18 mouse cellular contexts compared by ENCODE assay signal in the genomic region with DNA sequence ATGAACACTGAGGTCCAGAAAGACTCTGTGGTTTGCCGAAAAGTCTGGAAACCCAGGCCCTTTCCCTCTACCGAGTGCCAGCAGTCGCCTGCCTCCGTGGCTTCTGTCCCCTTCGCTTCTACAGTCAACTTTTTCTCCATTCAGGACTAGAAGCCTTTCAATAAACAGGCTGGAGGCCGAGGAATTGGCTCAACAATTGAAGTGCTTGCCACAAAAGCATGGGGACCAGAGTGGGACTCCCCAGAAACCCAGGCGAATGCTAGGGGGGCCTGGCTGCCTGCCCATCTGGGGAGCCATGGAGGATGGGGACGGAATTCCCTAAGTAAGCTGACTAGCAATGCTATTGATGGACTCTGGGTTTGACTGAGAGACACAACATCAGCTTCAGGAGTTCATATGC.
A peak's percentile ranks its signal among the peaks of the same experiment; 100 is the strongest.
DNase-seq lines count a peak whose midpoint lies in the region; ATAC-seq and TF ChIP-seq lines count a peak whose summit lies in the region.
"Had no signal": no experiment of that assay in that cellular context is flagged by ENCODE, and none has a peak within 500 bp of the region (broad histone marks: within the 10 kb centered on the region; RNA-seq: fewer than 3 reads in every experiment).

No protein-coding gene starts in this region.

- H3K4me2 ChIP-seq in heart, embryonic 16.5 days (ENCODE audit: low read depth, low read length), result no peak overlapping the region
- no peak overlapping the region for H3K4me2 ChIP-seq in lung, postnatal 0 days (replicated peaks; ENCODE audit: low read depth, low read length)
- no peak overlapping the region for H3K4me2 ChIP-seq in embryonic facial prominence, embryonic 13.5 days
- no peak overlapping the region for H3K4me2 ChIP-seq in intestine, embryonic 15.5 days (replicated peaks)
- H3K4me2 ChIP-seq: limb, embryonic 15.5 days had no signal

- peak overlapping the region; percentile 41; the same call in 1 of the 2 replicates for H3K27ac ChIP-seq in heart, embryonic 16.5 days (ENCODE audit: low read length)
- H3K27ac ChIP-seq in lung, postnatal 0 days (ENCODE audit: low read length), result peak overlapping the region; percentile 43; the same call in 1 of the 2 replicates
- H3K27ac ChIP-seq in embryonic facial prominence, embryonic 13.5 days, result peak overlapping the region; percentile 55
- peak overlapping the region; percentile 48; the same call in 1 of the 2 replicates for H3K27ac ChIP-seq in intestine, embryonic 15.5 days
- H3K27ac ChIP-seq: left cerebral cortex, adult 2 months; limb, embryonic 15.5 days had no signal

- H3K9ac ChIP-seq in heart, embryonic 16.5 days (ENCODE audit: low read length), result no peak overlapping the region
- no peak overlapping the region for H3K9ac ChIP-seq in lung, postnatal 0 days (replicated peaks; ENCODE audit: low read depth)
- no peak overlapping the region for H3K9ac ChIP-seq in embryonic facial prominence, embryonic 13.5 days
- no peak overlapping the region for H3K9ac ChIP-seq in intestine, embryonic 15.5 days
- H3K9ac ChIP-seq: forebrain, postnatal 0 days; limb, embryonic 15.5 days had no signal

- DNase-seq in heart, postnatal 4 days, result no peak
- no peak for DNase-seq in lung, postnatal 0 days (ENCODE audit: low spot score)
- no peak for DNase-seq in lung, postnatal 25 days (ENCODE audit: low spot score)
- DNase-seq in retina, postnatal 1 day, result no peak
- no peak for DNase-seq in layer of hippocampus, adult 8-10 months (ENCODE audit: low spot score in 2 of 2)
- DNase-seq: adrenal gland, postnatal 25 days; forebrain, postnatal 0 days; gastrocnemius, postnatal 10 days; kidney, adult 11 months; kidney, postnatal 25 days; thymus, postnatal 25 days had no signal

- no peak for TF ChIP-seq CTCF in lung, postnatal 0 days (IDR thresholded peaks at IDR 0.05)

- no peak overlapping the region for H3K4me3 ChIP-seq in heart, embryonic 16.5 days (ENCODE audit: low read length)
- H3K4me3 ChIP-seq in lung, postnatal 0 days (ENCODE audit: low read depth, low read length), result no peak overlapping the region
- H3K4me3 ChIP-seq in embryonic facial prominence, embryonic 13.5 days, result no peak overlapping the region
- no peak overlapping the region for H3K4me3 ChIP-seq in intestine, embryonic 15.5 days (replicated peaks)
- H3K4me3 ChIP-seq: heart, embryonic 10.5 days; left cerebral cortex, adult 2 months; limb, embryonic 15.5 days; myocyte had no signal

- H3K4me1 ChIP-seq in heart, embryonic 16.5 days (ENCODE audit: control insufficient read depth, insufficient read depth, low read length), result no peaks in the 10 kb centered on the region
- H3K4me1 ChIP-seq in lung, postnatal 0 days (ENCODE audit: insufficient read depth, low read depth, low read length), result no peaks in the 10 kb centered on the region
- H3K4me1 ChIP-seq in embryonic facial prominence, embryonic 13.5 days, result peaks cover 27% of the 10 kb centered on the region
- peaks cover 7% of the 10 kb centered on the region; the same call in 1 of the 2 replicates for H3K4me1 ChIP-seq in intestine, embryonic 15.5 days (replicated peaks)
- H3K4me1 ChIP-seq: limb, embryonic 15.5 days had no signal

- no peak for ATAC-seq in heart, embryonic 16.5 days (replicated peaks; ENCODE audit: extremely low read depth, insufficient read depth, low FRiP score)
- no peak for ATAC-seq in lung, postnatal 0 days
- ATAC-seq in embryonic facial prominence, embryonic 13.5 days (ENCODE audit: insufficient number of reproducible peaks, insufficient read depth, low FRiP score, low TSS enrichment, low read depth), result no peak
- no peak for ATAC-seq in intestine, embryonic 15.5 days
- ATAC-seq: forebrain, postnatal 0 days had no signal

- H3K9me3 ChIP-seq in heart, embryonic 16.5 days (replicated peaks; ENCODE audit: control insufficient read depth, low read length), result 0 out of 2 replicates have a peak, but pooled peaks cover 3% of the 10 kb centered on the region
- H3K9me3 ChIP-seq in lung, postnatal 0 days (ENCODE audit: low read length), result no peaks in the 10 kb centered on the region
- H3K9me3 ChIP-seq in embryonic facial prominence, embryonic 13.5 days, result no peaks in the 10 kb centered on the region
- no peaks in the 10 kb centered on the region for H3K9me3 ChIP-seq in intestine, embryonic 15.5 days
- H3K9me3 ChIP-seq: heart, embryonic 10.5 days; limb, embryonic 15.5 days had no signal

- H3K36me3 ChIP-seq in heart, embryonic 16.5 days (ENCODE audit: control insufficient read depth, insufficient read depth), result no peaks in the 10 kb centered on the region
- H3K36me3 ChIP-seq in lung, postnatal 0 days (ENCODE audit: insufficient read depth, low read length), result no peaks in the 10 kb centered on the region
- no peaks in the 10 kb centered on the region for H3K36me3 ChIP-seq in embryonic facial prominence, embryonic 13.5 days
- H3K36me3 ChIP-seq in intestine, embryonic 15.5 days, result no peaks in the 10 kb centered on the region
- H3K36me3 ChIP-seq: heart, embryonic 10.5 days; limb, embryonic 15.5 days had no signal

- 72% methylated on average over 8 of the region's 8 CpGs for WGBS in heart, embryonic 16.5 days
- WGBS in lung, postnatal 0 days, result 70% methylated on average over 8 of the region's 8 CpGs
- WGBS in embryonic facial prominence, embryonic 13.5 days, result 66% methylated on average over 8 of the region's 8 CpGs
- WGBS in intestine, embryonic 15.5 days, result 63% methylated on average over 8 of the region's 8 CpGs

- TF ChIP-seq EP300 in lung, postnatal 0 days (IDR thresholded peaks at IDR 0.05), result no peak

- H3K27me3 ChIP-seq in heart, embryonic 16.5 days (ENCODE audit: control insufficient read depth, insufficient read depth, low read length), result peaks cover 17% of the 10 kb centered on the region
- no peaks in the 10 kb centered on the region for H3K27me3 ChIP-seq in lung, postnatal 0 days (replicated peaks; ENCODE audit: insufficient read depth, low read length)
- H3K27me3 ChIP-seq in embryonic facial prominence, embryonic 13.5 days, result no peaks in the 10 kb centered on the region
- H3K27me3 ChIP-seq in intestine, embryonic 15.5 days (replicated peaks), result no peaks in the 10 kb centered on the region
- H3K27me3 ChIP-seq: limb, embryonic 15.5 days had no signal
